Mouse (Mus musculus): ENCODE results near the gene Cdc6. TPM values are rescaled to one million over a fixed set of nuclear protein-coding genes. Genes with fewer than 3 reads are reported as not detected.

Cdc6 gene
- polyA plus RNA-seq, 1 experiment from 2014 or later: 31.4 TPM

GRCm38 (mm10) chr11:98887703-98888102, 19.9 kb upstream of the Cdc6 start:
- Histone ChIP-seq H3K27ac (no peak overlapping the region), H3K36me3 (peaks cover 84% of the 10 kb centered on the region), H3K4me3 (no peak overlapping the region), H3K9me3 (no peaks in the 10 kb centered on the region), H3K9ac (no peak overlapping the region), H3K27me3 (no peaks in the 10 kb centered on the region), H3K4me1 (peaks cover 11% of the 10 kb centered on the region; the same call in 1 of the 2 replicates), H3K4me2 (replicated peaks) (no peak overlapping the region)
- ATAC-seq (ENCODE audit: low FRiP score, low read depth): no peak
- WGBS: 89% methylated on average over 3 of the region's 3 CpGs

- 94% methylated on average over 4 of the region's 4 CpGs for WGBS
- ATAC-seq (ENCODE audit: low FRiP score, low read depth): no peak
- Histone ChIP-seq H3K36me3 (peaks cover 97% of the 10 kb centered on the region), H3K4me3 (no peak overlapping the region), H3K9me3 (peaks cover 5% of the 10 kb centered on the region; the same call in 1 of the 2 replicates), H3K27me3 (no peaks in the 10 kb centered on the region), H3K4me2 (replicated peaks) (no peak overlapping the region), H3K4me1 (peaks cover 11% of the 10 kb centered on the region; the same call in 1 of the 2 replicates), H3K9ac (no peak overlapping the region), H3K27ac (no peak overlapping the region)
Measured at GRCm38 (mm10) chr11:98889077-98889476, 18.5 kb upstream of the Cdc6 start.

GRCm38 (mm10) chr11:98889977-98890376, 17.6 kb upstream of the Cdc6 start:
- Histone ChIP-seq H3K27ac (no peak overlapping the region), H3K36me3 (peaks cover 98% of the 10 kb centered on the region), H3K4me3 (no peak overlapping the region), H3K9me3 (peaks cover 5% of the 10 kb centered on the region; the same call in 1 of the 2 replicates), H3K27me3 (no peaks in the 10 kb centered on the region), H3K4me1 (peaks cover 11% of the 10 kb centered on the region; the same call in 1 of the 2 replicates), H3K4me2 (replicated peaks) (no peak overlapping the region), H3K9ac (no peak overlapping the region)
- WGBS: 93% methylated on average over 5 of the region's 5 CpGs
- no peak for ATAC-seq (ENCODE audit: low FRiP score, low read depth)

- Histone ChIP-seq H3K4me3 (no peak overlapping the region), H3K4me2 (replicated peaks) (peak overlapping the region; percentile 34; the same call in 1 of the 2 replicates), H3K9ac (0 out of 2 replicates have a peak overlapping the region, but pooled peaks have one; percentile 36)
Measured at GRCm38 (mm10) chr11:98892426-98892825, 15.2 kb upstream of the Cdc6 start.

GRCm38 (mm10) chr11:98900529-98901125, 7.0 kb upstream of the Cdc6 start:
- Histone ChIP-seq H3K27me3 (no peaks in the 10 kb centered on the region), H3K4me2 (replicated peaks) (no peak overlapping the region), H3K4me3 (no peak overlapping the region), H3K4me1 (peaks cover 14% of the 10 kb centered on the region), H3K9ac (no peak overlapping the region), H3K9me3 (no peaks in the 10 kb centered on the region), H3K36me3 (peaks cover 89% of the 10 kb centered on the region), H3K27ac (no peak overlapping the region)
- ATAC-seq (ENCODE audit: low FRiP score, low read depth): no peak
- WGBS: 85% methylated on average over 12 of the region's 12 CpGs

More at GRCm38 (mm10) chr11:98892426-98892825, 15.2 kb upstream of the Cdc6 start:
- peaks cover 11% of the 10 kb centered on the region; the same call in 1 of the 2 replicates for H3K4me1 ChIP-seq
- peaks cover 5% of the 10 kb centered on the region; the same call in 1 of the 2 replicates for H3K9me3 ChIP-seq
- WGBS: 59% methylated on average over 5 of the region's 5 CpGs
- H3K27me3 ChIP-seq: no peaks in the 10 kb centered on the region
- 0 out of 2 replicates have a peak overlapping the region, but pooled peaks have one; percentile 52 for H3K27ac ChIP-seq
- no peak for ATAC-seq (ENCODE audit: low FRiP score, low read depth)
- H3K36me3 ChIP-seq: peaks cover 99% of the 10 kb centered on the region

- H3K4me3 ChIP-seq: no peak overlapping the region
- no peaks in the 10 kb centered on the region for H3K9me3 ChIP-seq
- peaks cover 14% of the 10 kb centered on the region for H3K4me1 ChIP-seq
- no peaks in the 10 kb centered on the region for H3K27me3 ChIP-seq
- H3K9ac ChIP-seq: peak overlapping the region; percentile 14; the same call in 1 of the 2 replicates
- 11% methylated on average over 10 of the region's 10 CpGs for WGBS
- H3K27ac ChIP-seq: peak overlapping the region; percentile 67; the same call in 1 of the 2 replicates
- ATAC-seq (ENCODE audit: low FRiP score, low read depth): no peak
- H3K4me2 ChIP-seq (replicated peaks): no peak overlapping the region; the same call in 1 of the 2 replicates
- H3K36me3 ChIP-seq: peaks cover 73% of the 10 kb centered on the region
Measured at GRCm38 (mm10) chr11:98902621-98903245, 4.9 kb upstream of the Cdc6 start.

- H3K4me3 ChIP-seq: no peak overlapping the region
- no peaks in the 10 kb centered on the region for H3K27me3 ChIP-seq
- H3K4me1 ChIP-seq: peaks cover 32% of the 10 kb centered on the region
- no peak for ATAC-seq (ENCODE audit: low FRiP score, low read depth)
- no peak overlapping the region for H3K4me2 ChIP-seq (replicated peaks)
- H3K9ac ChIP-seq: no peak overlapping the region
- peaks cover 57% of the 10 kb centered on the region for H3K36me3 ChIP-seq
- H3K9me3 ChIP-seq: no peaks in the 10 kb centered on the region
- 87% methylated on average over 2 of the region's 2 CpGs for whole genome bisulfite sequencing
- no peak overlapping the region for H3K27ac ChIP-seq
Measured at GRCm38 (mm10) chr11:98904577-98904976, 3.0 kb upstream of the Cdc6 start.

- no peak overlapping the region for H3K4me3 ChIP-seq
- H3K9ac ChIP-seq: no peak overlapping the region
- peaks cover 37% of the 10 kb centered on the region for H3K4me1 ChIP-seq
- WGBS: 76% methylated on average over 7 of the region's 7 CpGs
- no peak for ATAC-seq (ENCODE audit: low FRiP score, low read depth)
- no peaks in the 10 kb centered on the region for H3K9me3 ChIP-seq
- peaks cover 55% of the 10 kb centered on the region for H3K36me3 ChIP-seq
- no peak overlapping the region for H3K27ac ChIP-seq
- no peaks in the 10 kb centered on the region for H3K27me3 ChIP-seq
- H3K4me2 ChIP-seq (replicated peaks): no peak overlapping the region
Measured at GRCm38 (mm10) chr11:98905033-98905432, 2.6 kb upstream of the Cdc6 start.

- Histone ChIP-seq H3K4me1 (peaks cover 40% of the 10 kb centered on the region), H3K27me3 (no peaks in the 10 kb centered on the region), H3K36me3 (peaks cover 55% of the 10 kb centered on the region), H3K9ac (no peak overlapping the region), H3K4me2 (replicated peaks) (no peak overlapping the region), H3K27ac (no peak overlapping the region), H3K9me3 (no peaks in the 10 kb centered on the region), H3K4me3 (no peak overlapping the region)
- WGBS: 78% methylated on average over 4 of the region's 4 CpGs
- ATAC-seq (ENCODE audit: low FRiP score, low read depth): no peak
Measured at GRCm38 (mm10) chr11:98905583-98905982, 2.0 kb upstream of the Cdc6 start.

- peak overlapping the region; percentile 63 for H3K4me3 ChIP-seq
- H3K27me3 ChIP-seq: no peaks in the 10 kb centered on the region
- H3K9ac ChIP-seq: no peak overlapping the region
- no peak overlapping the region for H3K27ac ChIP-seq
- ATAC-seq (ENCODE audit: low FRiP score, low read depth): no peak
- peaks cover 50% of the 10 kb centered on the region for H3K36me3 ChIP-seq
- H3K4me2 ChIP-seq (replicated peaks): peak overlapping the region; percentile 97
- peaks cover 40% of the 10 kb centered on the region for H3K4me1 ChIP-seq
- no peaks in the 10 kb centered on the region for H3K9me3 ChIP-seq
- WGBS: 60% methylated on average over 5 of the region's 5 CpGs
Measured at GRCm38 (mm10) chr11:98907063-98907436, 551 bp upstream of the Cdc6 start.

- Histone ChIP-seq H3K27me3 (no peaks in the 10 kb centered on the region), H3K9me3 (no peaks in the 10 kb centered on the region), H3K9ac (peak overlapping the region; percentile 51; the same call in 1 of the 2 replicates), H3K4me3 (peak overlapping the region; percentile 63), H3K27ac (no peak overlapping the region), H3K36me3 (peaks cover 53% of the 10 kb centered on the region), H3K4me2 (replicated peaks) (peak overlapping the region; percentile 97), H3K4me1 (peaks cover 31% of the 10 kb centered on the region)
- no peak for ATAC-seq (ENCODE audit: low FRiP score, low read depth)
- WGBS: 50% methylated on average over 6 of the region's 6 CpGs
Measured at GRCm38 (mm10) chr11:98909654-98910053, 2.1 kb downstream of the Cdc6 start.

- WGBS: 91% methylated on average over 11 of the region's 11 CpGs
- no peak overlapping the region for H3K9ac ChIP-seq
- no peak overlapping the region for H3K27ac ChIP-seq
- no peaks in the 10 kb centered on the region for H3K9me3 ChIP-seq
- no peak overlapping the region for H3K4me2 ChIP-seq (replicated peaks)
- peaks cover 31% of the 10 kb centered on the region for H3K4me1 ChIP-seq
- peaks cover 53% of the 10 kb centered on the region for H3K36me3 ChIP-seq
- H3K27me3 ChIP-seq: no peaks in the 10 kb centered on the region
- no peak for ATAC-seq (ENCODE audit: low FRiP score, low read depth)
- no peak overlapping the region for H3K4me3 ChIP-seq
Measured at GRCm38 (mm10) chr11:98910415-98910814, 2.8 kb downstream of the Cdc6 start.
